Mouse (Mus musculus): ENCODE results near the gene Itch. TPM values are rescaled to one million over a fixed set of nuclear protein-coding genes. Genes with fewer than 3 reads are reported as not detected.
A peak's percentile ranks its signal among the peaks of the same experiment; 100 is the strongest.

Gene Itch
- 44.2 and 56.1 TPM in 2 replicates for polyA plus RNA-seq (2014; fragmentation: Nextera tagmentation; extraction: Ambion mirVana)

GRCm38 (mm10) chr2:155133011-155133976 lies at the start of gene Itch:
Gene Itch, plus strand, starts transcription at chr2:155133509.
- no peaks in the 10 kb centered on the region for H3K27me3 ChIP-seq (replicated peaks; ENCODE audit: control insufficient read depth, insufficient read depth, low read length)
- WGBS = 3% methylated on average over 46 of the region's 65 CpGs
- peak within 1 kb of the TSS; percentile 73 for H3K27ac ChIP-seq (ENCODE audit: low read depth)
- H3K36me3 ChIP-seq (ENCODE audit: control insufficient read depth, insufficient read depth, low read length) = peaks cover 6% of the 10 kb centered on the region
- peak within 1 kb of the TSS; percentile 63 for H3K4me2 ChIP-seq (ENCODE audit: low read length)
- peak; percentile 98 for ATAC-seq (replicated peaks; ENCODE audit: low FRiP score, low TSS enrichment, low read depth)
- DNase-seq (ENCODE audit: low spot score) = peak; percentile 90
- peaks cover 19% of the 10 kb centered on the region for H3K4me1 ChIP-seq (replicated peaks; ENCODE audit: control insufficient read depth, insufficient read depth, low read length)
- peak within 1 kb of the TSS; percentile 95 for H3K9ac ChIP-seq (ENCODE audit: low read length)
- peak within 1 kb of the TSS; percentile 93 for H3K4me3 ChIP-seq (ENCODE audit: low read depth, low read length)
- H3K9me3 ChIP-seq (ENCODE audit: control insufficient read depth, low read length) = no peaks in the 10 kb centered on the region

- Histone ChIP-seq H3K27me3 (replicated peaks; ENCODE audit: control insufficient read depth, insufficient read depth, low read length) (no peaks in the 10 kb centered on the region), H3K36me3 (ENCODE audit: control insufficient read depth, insufficient read depth, low read length) (no peaks in the 10 kb centered on the region), H3K4me2 (ENCODE audit: low read length) (no peak overlapping the region), H3K4me1 (replicated peaks; ENCODE audit: control insufficient read depth, insufficient read depth, low read length) (no peaks in the 10 kb centered on the region), H3K9me3 (ENCODE audit: control insufficient read depth, low read length) (no peaks in the 10 kb centered on the region), H3K27ac (ENCODE audit: low read depth) (no peak overlapping the region), H3K9ac (ENCODE audit: low read length) (no peak overlapping the region), H3K4me3 (ENCODE audit: low read depth, low read length) (no peak overlapping the region)
- WGBS = 87% methylated on average over 5 of the region's 5 CpGs
- DNase-seq (ENCODE audit: low spot score) (no peak), ATAC-seq (replicated peaks; ENCODE audit: low FRiP score, low TSS enrichment, low read depth) (no peak)
These were observed 48.8 kb upstream of the Itch start for GRCm38 (mm10) chr2:155084546-155084945.

- no peaks in the 10 kb centered on the region for H3K36me3 ChIP-seq (ENCODE audit: control insufficient read depth, insufficient read depth, low read length)
- H3K4me2 ChIP-seq (ENCODE audit: low read length) = no peak overlapping the region
- no peak overlapping the region for H3K4me3 ChIP-seq (ENCODE audit: low read depth, low read length)
- no peak overlapping the region for H3K27ac ChIP-seq (ENCODE audit: low read depth)
- no peak for DNase-seq (ENCODE audit: low spot score)
- no peaks in the 10 kb centered on the region for H3K4me1 ChIP-seq (replicated peaks; ENCODE audit: control insufficient read depth, insufficient read depth, low read length)
- 84% methylated on average over 5 of the region's 5 CpGs for WGBS
- ATAC-seq (replicated peaks; ENCODE audit: low FRiP score, low TSS enrichment, low read depth) = no peak
- no peaks in the 10 kb centered on the region for H3K27me3 ChIP-seq (replicated peaks; ENCODE audit: control insufficient read depth, insufficient read depth, low read length)
- no peak overlapping the region for H3K9ac ChIP-seq (ENCODE audit: low read length)
- no peaks in the 10 kb centered on the region for H3K9me3 ChIP-seq (ENCODE audit: control insufficient read depth, low read length)
These were observed 47.0 kb upstream of the Itch start for GRCm38 (mm10) chr2:155086328-155086727.

GRCm38 (mm10) chr2:155088264-155088663 lies 45.0 kb upstream of the Itch start:
- no peak for ATAC-seq (replicated peaks; ENCODE audit: low FRiP score, low TSS enrichment, low read depth)
- Histone ChIP-seq H3K9ac (ENCODE audit: low read length) (no peak overlapping the region), H3K4me1 (replicated peaks; ENCODE audit: control insufficient read depth, insufficient read depth, low read length) (no peaks in the 10 kb centered on the region), H3K27me3 (replicated peaks; ENCODE audit: control insufficient read depth, insufficient read depth, low read length) (no peaks in the 10 kb centered on the region), H3K36me3 (ENCODE audit: control insufficient read depth, insufficient read depth, low read length) (no peaks in the 10 kb centered on the region), H3K4me3 (ENCODE audit: low read depth, low read length) (no peak overlapping the region), H3K9me3 (ENCODE audit: control insufficient read depth, low read length) (no peaks in the 10 kb centered on the region), H3K4me2 (ENCODE audit: low read length) (no peak overlapping the region), H3K27ac (ENCODE audit: low read depth) (no peak overlapping the region)
- 63% methylated on average over 6 of the region's 6 CpGs for WGBS
- DNase-seq (ENCODE audit: low spot score) = no peak

- H3K36me3 ChIP-seq (ENCODE audit: control insufficient read depth, insufficient read depth, low read length) = no peaks in the 10 kb centered on the region
- ATAC-seq (replicated peaks; ENCODE audit: low FRiP score, low TSS enrichment, low read depth) = no peak
- H3K9ac ChIP-seq (ENCODE audit: low read length) = no peak overlapping the region
- H3K27ac ChIP-seq (ENCODE audit: low read depth) = no peak overlapping the region
- no peaks in the 10 kb centered on the region for H3K9me3 ChIP-seq (ENCODE audit: control insufficient read depth, low read length)
- WGBS = 64% methylated on average over 13 of the region's 13 CpGs
- no peak overlapping the region for H3K4me2 ChIP-seq (ENCODE audit: low read length)
- no peak for DNase-seq (ENCODE audit: low spot score)
- no peak overlapping the region for H3K4me3 ChIP-seq (ENCODE audit: low read depth, low read length)
- H3K4me1 ChIP-seq (replicated peaks; ENCODE audit: control insufficient read depth, insufficient read depth, low read length) = no peaks in the 10 kb centered on the region
- no peaks in the 10 kb centered on the region for H3K27me3 ChIP-seq (replicated peaks; ENCODE audit: control insufficient read depth, insufficient read depth, low read length)
These were observed 42.2 kb upstream of the Itch start for GRCm38 (mm10) chr2:155090909-155091742.

GRCm38 (mm10) chr2:155091743-155092075 lies 41.6 kb upstream of the Itch start:
- Histone ChIP-seq H3K4me1 (replicated peaks; ENCODE audit: control insufficient read depth, insufficient read depth, low read length) (no peaks in the 10 kb centered on the region), H3K27ac (ENCODE audit: low read depth) (no peak overlapping the region), H3K9me3 (ENCODE audit: control insufficient read depth, low read length) (no peaks in the 10 kb centered on the region), H3K9ac (ENCODE audit: low read length) (no peak overlapping the region), H3K27me3 (replicated peaks; ENCODE audit: control insufficient read depth, insufficient read depth, low read length) (no peaks in the 10 kb centered on the region), H3K4me2 (ENCODE audit: low read length) (no peak overlapping the region), H3K36me3 (ENCODE audit: control insufficient read depth, insufficient read depth, low read length) (no peaks in the 10 kb centered on the region), H3K4me3 (ENCODE audit: low read depth, low read length) (no peak overlapping the region)
- DNase-seq (ENCODE audit: low spot score) (no peak), ATAC-seq (replicated peaks; ENCODE audit: low FRiP score, low TSS enrichment, low read depth) (no peak)
- 73% methylated on average over 3 of the region's 3 CpGs for WGBS

GRCm38 (mm10) chr2:155093418-155093817 lies 39.9 kb upstream of the Itch start:
- Histone ChIP-seq H3K36me3 (ENCODE audit: control insufficient read depth, insufficient read depth, low read length) (no peaks in the 10 kb centered on the region), H3K9ac (ENCODE audit: low read length) (no peak overlapping the region), H3K9me3 (ENCODE audit: control insufficient read depth, low read length) (no peaks in the 10 kb centered on the region), H3K27ac (ENCODE audit: low read depth) (no peak overlapping the region), H3K4me3 (ENCODE audit: low read depth, low read length) (no peak overlapping the region), H3K27me3 (replicated peaks; ENCODE audit: control insufficient read depth, insufficient read depth, low read length) (no peaks in the 10 kb centered on the region), H3K4me2 (ENCODE audit: low read length) (no peak overlapping the region), H3K4me1 (replicated peaks; ENCODE audit: control insufficient read depth, insufficient read depth, low read length) (no peaks in the 10 kb centered on the region)
- no peak for ATAC-seq (replicated peaks; ENCODE audit: low FRiP score, low TSS enrichment, low read depth)
- 51% methylated on average over 4 of the region's 4 CpGs for WGBS
- no peak for DNase-seq (ENCODE audit: low spot score)

- Histone ChIP-seq H3K4me2 (ENCODE audit: low read length) (no peak overlapping the region), H3K36me3 (ENCODE audit: control insufficient read depth, insufficient read depth, low read length) (no peaks in the 10 kb centered on the region), H3K4me3 (ENCODE audit: low read depth, low read length) (no peak overlapping the region), H3K27me3 (replicated peaks; ENCODE audit: control insufficient read depth, insufficient read depth, low read length) (no peaks in the 10 kb centered on the region), H3K9ac (ENCODE audit: low read length) (no peak overlapping the region), H3K4me1 (replicated peaks; ENCODE audit: control insufficient read depth, insufficient read depth, low read length) (no peaks in the 10 kb centered on the region), H3K9me3 (ENCODE audit: control insufficient read depth, low read length) (no peaks in the 10 kb centered on the region), H3K27ac (ENCODE audit: low read depth) (no peak overlapping the region)
- WGBS = 88% methylated on average over 9 of the region's 9 CpGs
- DNase-seq (ENCODE audit: low spot score) (no peak), ATAC-seq (replicated peaks; ENCODE audit: low FRiP score, low TSS enrichment, low read depth) (no peak)
These were observed 34.5 kb upstream of the Itch start for GRCm38 (mm10) chr2:155098720-155099380.
